In the genomic region with DNA sequence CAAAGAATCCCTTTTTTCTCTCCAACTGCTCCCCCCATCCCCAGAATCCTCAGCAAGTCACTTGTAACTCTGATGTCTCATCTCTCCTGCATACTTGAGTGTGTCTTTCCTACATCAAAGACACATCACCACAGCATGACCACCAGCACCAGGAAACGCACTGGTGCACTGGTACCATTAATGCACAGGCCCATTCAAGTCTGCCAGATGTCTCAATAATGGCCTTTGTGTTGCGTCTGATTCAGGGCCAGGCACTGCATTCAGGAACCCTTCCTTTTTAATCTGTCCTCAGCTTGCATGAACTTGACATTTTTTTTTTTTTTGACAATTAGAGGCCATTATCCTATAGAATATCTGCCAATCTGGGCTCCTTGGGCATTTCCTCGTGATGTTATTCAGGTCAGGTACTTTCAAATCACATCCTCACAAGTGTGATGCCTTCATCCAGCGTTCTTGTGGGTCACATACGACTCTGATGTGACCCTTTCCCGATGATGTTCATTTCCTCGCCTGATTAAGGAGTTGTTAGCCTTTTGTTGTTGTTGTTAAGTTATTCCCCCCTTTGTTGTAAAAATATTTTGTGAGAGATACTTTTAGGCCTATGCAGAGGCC, we compare ENCODE assay signal across 22 mouse cellular contexts. TPM values are rescaled to one million over a fixed set of nuclear protein-coding genes. Genes with fewer than 3 reads are reported as not detected.
DNase-seq lines count a peak whose midpoint lies in the region; ATAC-seq and TF ChIP-seq lines count a peak whose summit lies in the region.
"Had no signal": no experiment of that assay in that cellular context is flagged by ENCODE, and none has a peak within 500 bp of the region (broad histone marks: within the 10 kb centered on the region; RNA-seq: fewer than 3 reads in every experiment).

No protein-coding gene starts in this region.

- no peak for TF ChIP-seq CTCF in olfactory bulb, adult 2 months (IDR thresholded peaks at IDR 0.05; ENCODE audit: insufficient read depth, low read depth, low read length)

- no peak overlapping the region for H3K4me3 ChIP-seq in hindbrain, embryonic 11.5 days (ENCODE audit: low read depth, low read length)
- H3K4me3 ChIP-seq in hindbrain, embryonic 16.5 days (ENCODE audit: low read length), result no peak overlapping the region
- no peak overlapping the region for H3K4me3 ChIP-seq in midbrain, embryonic 13.5 days (replicated peaks)
- H3K4me3 ChIP-seq in midbrain, embryonic 14.5 days (replicated peaks; ENCODE audit: low read depth, low read length), result no peak overlapping the region
- H3K4me3 ChIP-seq in forebrain, embryonic 12.5 days (replicated peaks), result no peak overlapping the region
- H3K4me3 ChIP-seq in olfactory bulb, adult 2 months (ENCODE audit: insufficient read depth, low read depth, low read length), result no peak overlapping the region
- H3K4me3 ChIP-seq: embryonic facial prominence, embryonic 15.5 days; limb, embryonic 10.5 days had no signal

- no peak for TF ChIP-seq POLR2A in olfactory bulb, adult 2 months (IDR thresholded peaks at IDR 0.05; ENCODE audit: insufficient read depth, low read depth, low read length)

- DNase-seq in hindbrain, embryonic 11.5 days (ENCODE audit: low spot score), result peak; percentile 36
- no peak for DNase-seq in midbrain, embryonic 14.5 days
- DNase-seq in gastrocnemius, postnatal 10 days, result no peak
- DNase-seq in frontal cortex, adult 2 months (ENCODE audit: extremely low spot score in 1 of 2, low spot score in 1 of 2), result no peak
- DNase-seq: cerebellum, adult 11-12 months; cerebellum, postnatal 36 days; gastrocnemius, postnatal 36 days; heart, postnatal 14 days; kidney, adult 9 months; kidney, postnatal 4 days; lung, adult 2 months; lung, postnatal 36 days; thymus, adult 18-20 months had no signal

- H3K36me3 ChIP-seq in hindbrain, embryonic 11.5 days (ENCODE audit: control insufficient read depth, insufficient read depth, low read length), result no peaks in the 10 kb centered on the region
- H3K36me3 ChIP-seq in hindbrain, embryonic 16.5 days (ENCODE audit: control insufficient read depth, insufficient read depth, low read length), result no peaks in the 10 kb centered on the region
- H3K36me3 ChIP-seq in midbrain, embryonic 13.5 days, result no peaks in the 10 kb centered on the region
- H3K36me3 ChIP-seq in midbrain, embryonic 14.5 days (ENCODE audit: control insufficient read depth, insufficient read depth, low read length), result no peaks in the 10 kb centered on the region
- H3K36me3 ChIP-seq in forebrain, embryonic 12.5 days (replicated peaks), result no peaks in the 10 kb centered on the region
- H3K36me3 ChIP-seq: embryonic facial prominence, embryonic 15.5 days had no signal

- H3K27me3 ChIP-seq in hindbrain, embryonic 11.5 days (ENCODE audit: control insufficient read depth, insufficient read depth, low read length), result no peaks in the 10 kb centered on the region
- H3K27me3 ChIP-seq in hindbrain, embryonic 16.5 days (replicated peaks; ENCODE audit: control insufficient read depth, insufficient read depth, low read length), result no peaks in the 10 kb centered on the region
- H3K27me3 ChIP-seq in midbrain, embryonic 13.5 days, result no peaks in the 10 kb centered on the region
- no peaks in the 10 kb centered on the region for H3K27me3 ChIP-seq in midbrain, embryonic 14.5 days (ENCODE audit: control insufficient read depth, insufficient read depth, low read length)
- no peaks in the 10 kb centered on the region for H3K27me3 ChIP-seq in forebrain, embryonic 12.5 days
- H3K27me3 ChIP-seq: embryonic facial prominence, embryonic 15.5 days had no signal

- H3K4me1 ChIP-seq in hindbrain, embryonic 11.5 days (replicated peaks; ENCODE audit: control insufficient read depth, insufficient read depth, low read length), result peaks cover 6% of the 10 kb centered on the region
- H3K4me1 ChIP-seq in hindbrain, embryonic 16.5 days (ENCODE audit: control insufficient read depth, insufficient read depth, low read depth, low read length), result peaks cover 7% of the 10 kb centered on the region
- H3K4me1 ChIP-seq in midbrain, embryonic 13.5 days (replicated peaks), result peaks cover 27% of the 10 kb centered on the region
- peaks cover 13% of the 10 kb centered on the region; the same call in 1 of the 2 replicates for H3K4me1 ChIP-seq in midbrain, embryonic 14.5 days (ENCODE audit: control insufficient read depth, insufficient read depth, low read length)
- H3K4me1 ChIP-seq in forebrain, embryonic 12.5 days, result peaks cover 28% of the 10 kb centered on the region
- peaks cover 9% of the 10 kb centered on the region for H3K4me1 ChIP-seq in olfactory bulb, adult 2 months (ENCODE audit: control insufficient read depth, insufficient read depth, low read length)

- peak; percentile 79; the same call in 1 of the 2 replicates for ATAC-seq in hindbrain, embryonic 11.5 days (ENCODE audit: low FRiP score)
- ATAC-seq in hindbrain, embryonic 16.5 days, result no peak; the same call in 1 of the 2 replicates
- peak; percentile 62 for ATAC-seq in midbrain, embryonic 13.5 days
- ATAC-seq in midbrain, embryonic 14.5 days (ENCODE audit: low FRiP score, low TSS enrichment), result no peak
- peak; percentile 70; the same call in 1 of the 2 replicates for ATAC-seq in forebrain, embryonic 12.5 days (ENCODE audit: low FRiP score)
- ATAC-seq: inflammation-experienced regulatory T-cells, adult 6 months had no signal

- 37% methylated on average over 7 of the region's 7 CpGs for WGBS in hindbrain, embryonic 11.5 days
- 22% methylated on average over 7 of the region's 7 CpGs for WGBS in hindbrain, embryonic 16.5 days
- WGBS in midbrain, embryonic 13.5 days, result 13% methylated on average over 7 of the region's 7 CpGs
- 6% methylated on average over 7 of the region's 7 CpGs for WGBS in midbrain, embryonic 14.5 days
- WGBS in forebrain, embryonic 12.5 days, result 21% methylated on average over 7 of the region's 7 CpGs
- WGBS in olfactory bulb, adult 2 months, result 59% methylated on average over 7 of the region's 7 CpGs

- no peak overlapping the region for H3K9ac ChIP-seq in hindbrain, embryonic 11.5 days (ENCODE audit: low read depth, low read length)
- H3K9ac ChIP-seq in hindbrain, embryonic 16.5 days (ENCODE audit: low read depth, low read length), result no peak overlapping the region
- no peak overlapping the region for H3K9ac ChIP-seq in midbrain, embryonic 13.5 days (replicated peaks)
- no peak overlapping the region for H3K9ac ChIP-seq in midbrain, embryonic 14.5 days (replicated peaks; ENCODE audit: low read length)
- no peak overlapping the region for H3K9ac ChIP-seq in forebrain, embryonic 12.5 days
- H3K9ac ChIP-seq: embryonic facial prominence, embryonic 15.5 days had no signal

- H3K4me2 ChIP-seq in hindbrain, embryonic 11.5 days (replicated peaks; ENCODE audit: low read depth, low read length), result no peak overlapping the region
- H3K4me2 ChIP-seq in hindbrain, embryonic 16.5 days (ENCODE audit: low read length), result no peak overlapping the region
- H3K4me2 ChIP-seq in midbrain, embryonic 13.5 days (replicated peaks), result no peak overlapping the region
- no peak overlapping the region for H3K4me2 ChIP-seq in midbrain, embryonic 14.5 days (ENCODE audit: low read length)
- no peak overlapping the region for H3K4me2 ChIP-seq in forebrain, embryonic 12.5 days
- H3K4me2 ChIP-seq: embryonic facial prominence, embryonic 15.5 days; heart, embryonic 11.5 days; liver, embryonic 11.5 days had no signal

- H3K27ac ChIP-seq in hindbrain, embryonic 11.5 days (ENCODE audit: low read depth, low read length), result no peak overlapping the region
- no peak overlapping the region for H3K27ac ChIP-seq in hindbrain, embryonic 16.5 days (ENCODE audit: low read depth, low read length)
- no peak overlapping the region for H3K27ac ChIP-seq in midbrain, embryonic 13.5 days
- H3K27ac ChIP-seq in midbrain, embryonic 14.5 days (replicated peaks; ENCODE audit: low read depth, low read length), result no peak overlapping the region
- H3K27ac ChIP-seq in forebrain, embryonic 12.5 days, result 0 out of 2 replicates have a peak overlapping the region, but pooled peaks have one; percentile 11
- H3K27ac ChIP-seq in olfactory bulb, adult 2 months (ENCODE audit: insufficient read depth, low read depth, low read length), result peak overlapping the region; percentile 20; the same call in 1 of the 2 replicates

- H3K9me3 ChIP-seq in hindbrain, embryonic 11.5 days (ENCODE audit: control insufficient read depth, low read length), result no peaks in the 10 kb centered on the region
- H3K9me3 ChIP-seq in hindbrain, embryonic 16.5 days (ENCODE audit: control insufficient read depth, low read length), result no peaks in the 10 kb centered on the region
- H3K9me3 ChIP-seq in midbrain, embryonic 13.5 days, result 0 out of 2 replicates have a peak, but pooled peaks cover 7% of the 10 kb centered on the region
- no peaks in the 10 kb centered on the region for H3K9me3 ChIP-seq in midbrain, embryonic 14.5 days (ENCODE audit: control insufficient read depth, low read length)
- H3K9me3 ChIP-seq in forebrain, embryonic 12.5 days, result 0 out of 2 replicates have a peak, but pooled peaks cover 5% of the 10 kb centered on the region
- H3K9me3 ChIP-seq: embryonic facial prominence, embryonic 15.5 days; limb, embryonic 10.5 days had no signal

RNA-seq across cellular contexts. Expression of gene Irf2, which starts 31.5 kb away (rescaled TPM):
- polyA plus RNA-seq in hindbrain, embryonic 11.5 days (2014; fragmentation: Nextera tagmentation; extraction: Ambion mirVana), result 11.1 and 14.3 TPM in 2 replicates
- 11.1 TPM in 2 replicates for polyA plus RNA-seq in hindbrain, embryonic 16.5 days (2015; fragmentation: Nextera tagmentation; extraction: Ambion mirVana)
- 8.1 and 9.8 TPM in 2 replicates for polyA plus RNA-seq in midbrain, embryonic 13.5 days (2015; fragmentation: Nextera tagmentation; extraction: Ambion mirVana)
- polyA plus RNA-seq in midbrain, embryonic 14.5 days (2014; fragmentation: Nextera tagmentation; extraction: Ambion mirVana), result 6.4 and 7.5 TPM in 2 replicates
- 11.5 and 11.7 TPM in 2 replicates for polyA plus RNA-seq in forebrain, embryonic 12.5 days (2016; fragmentation: Nextera tagmentation; extraction: Ambion mirVana)
- not detected in 2 replicates for polyA plus RNA-seq in olfactory bulb, adult 2 months (2012; ENCODE audit: insufficient read depth, insufficient read length, low replicate concordance, missing spikeins)
- 10 to 100 TPM; 25.2 to 44.4 TPM for total RNA-seq in gastrocnemius, postnatal 10 days (2021)
- 27.9 and 28.1 TPM in 2 replicates for polyA plus RNA-seq in frontal cortex, adult 2 months (2012; rRNA removed)

Comparison
In these comparisons a context has a peak if more than half of its experiments do, and no peak if none do; other contexts are left out.
1. ATAC-seq: peak in hindbrain, embryonic 11.5 days (single experiment), midbrain, embryonic 13.5 days (single experiment) and forebrain, embryonic 12.5 days (single experiment); none in hindbrain, embryonic 16.5 days (single experiment) and midbrain, embryonic 14.5 days (single experiment).
2. H3K27ac ChIP-seq: peak in forebrain, embryonic 12.5 days (single experiment) and olfactory bulb, adult 2 months (single experiment); none in hindbrain, embryonic 11.5 days (single experiment), hindbrain, embryonic 16.5 days (single experiment), midbrain, embryonic 13.5 days (single experiment) and midbrain, embryonic 14.5 days (single experiment).